Mouse (Mus musculus): ENCODE results near the gene Reep6.

The Reep6 gene

GRCm38 (mm10) chr10:80329273-80330081, at the start of gene Reep6, which contains the start of gene Pcsk4:
Gene Reep6 (plus strand): TSS chr10:80329953.
Gene Pcsk4 (minus strand): TSS chr10:80329498.
- in situ Hi-C loops (cut with MboI; ENCODE audit: unreplicated experiment in 2 of 2), result no loop called here

- in situ Hi-C loops (cut with MboI; ENCODE audit: unreplicated experiment in 2 of 2), result no loop called here
These were observed 48.4 kb upstream of the Reep6 start for GRCm38 (mm10) chr10:80281304-80281703.

GRCm38 (mm10) chr10:80281921-80282371, 47.8 kb upstream of the Reep6 start:
- in situ Hi-C loops (cut with MboI; ENCODE audit: unreplicated experiment in 2 of 2), result no loop called here

- in situ Hi-C loops (cut with MboI; ENCODE audit: unreplicated experiment in 2 of 2), result no loop called here
These were observed 47.0 kb upstream of the Reep6 start for GRCm38 (mm10) chr10:80282481-80283441.

- in situ Hi-C loops (cut with MboI; ENCODE audit: unreplicated experiment in 2 of 2), result no loop called here
These were observed 44.3 kb upstream of the Reep6 start for GRCm38 (mm10) chr10:80285222-80286070.

- in situ Hi-C loops (cut with MboI; ENCODE audit: unreplicated experiment in 2 of 2), result no loop called here
These were observed 41.7 kb upstream of the Reep6 start for GRCm38 (mm10) chr10:80288097-80288496.

- in situ Hi-C loops (cut with MboI; ENCODE audit: unreplicated experiment in 2 of 2), result no loop called here
These were observed 41.1 kb upstream of the Reep6 start for GRCm38 (mm10) chr10:80288657-80289056.

- in situ Hi-C loops (cut with MboI; ENCODE audit: unreplicated experiment in 2 of 2), result loop anchor here in 1 of 2 experiments (10.0 kb wide), 1 partner anchor 52 kb away; the partner anchor contains the start of gene Adamtsl5
These were observed 37.3 kb upstream of the Reep6 start, which contains the start of gene Rps15 for GRCm38 (mm10) chr10:80292251-80293146. Gene Rps15 (plus strand): TSS chr10:80292453.

GRCm38 (mm10) chr10:80293325-80293724, 36.4 kb upstream of the Reep6 start:
- in situ Hi-C loops (cut with MboI; ENCODE audit: unreplicated experiment in 2 of 2), result loop anchor here in 1 of 2 experiments (10.0 kb wide), 1 partner anchor 51 kb away; the partner anchor contains the start of gene Adamtsl5

- in situ Hi-C loops (cut with MboI; ENCODE audit: unreplicated experiment in 2 of 2), result loop anchor here in 1 of 2 experiments (10.0 kb wide), 1 partner anchor 50 kb away; the partner anchor contains the start of gene Adamtsl5
These were observed 35.4 kb upstream of the Reep6 start for GRCm38 (mm10) chr10:80294311-80294710.

- in situ Hi-C loops (cut with MboI; ENCODE audit: unreplicated experiment in 2 of 2), result loop anchor here in 1 of 2 experiments (10.0 kb wide), 1 partner anchor 50 kb away; the partner anchor contains the start of gene Adamtsl5
These were observed 34.9 kb upstream of the Reep6 start for GRCm38 (mm10) chr10:80294788-80295303.

GRCm38 (mm10) chr10:80295618-80296425, 33.9 kb upstream of the Reep6 start, which contains the start of gene Apc2:
Gene Apc2 (plus strand): TSS chr10:80295977.
- in situ Hi-C loops (cut with MboI; ENCODE audit: unreplicated experiment in 2 of 2), result loop anchor here in 1 of 2 experiments (10.0 kb wide), 1 partner anchor 49 kb away; the partner anchor contains the start of gene Adamtsl5

- in situ Hi-C loops (cut with MboI; ENCODE audit: unreplicated experiment in 2 of 2), result loop anchor here in 1 of 2 experiments (10.0 kb wide), 1 partner anchor 48 kb away; the partner anchor contains the start of gene Adamtsl5
These were observed 32.9 kb upstream of the Reep6 start for GRCm38 (mm10) chr10:80296824-80297223.

- in situ Hi-C loops (cut with MboI; ENCODE audit: unreplicated experiment in 2 of 2), result loop anchor here in 1 of 2 experiments (10.0 kb wide), 1 partner anchor 47 kb away; the partner anchor contains the start of gene Adamtsl5
These were observed 32.1 kb upstream of the Reep6 start for GRCm38 (mm10) chr10:80297526-80298133.

GRCm38 (mm10) chr10:80298571-80299281, 31.0 kb upstream of the Reep6 start:
- in situ Hi-C loops (cut with MboI; ENCODE audit: unreplicated experiment in 2 of 2), result loop anchor here in 1 of 2 experiments (10.0 kb wide), 1 partner anchor 46 kb away; the partner anchor contains the start of gene Adamtsl5

GRCm38 (mm10) chr10:80299301-80299700, 30.5 kb upstream of the Reep6 start:
- in situ Hi-C loops (cut with MboI; ENCODE audit: unreplicated experiment in 2 of 2), result loop anchor here in 1 of 2 experiments (10.0 kb wide), 1 partner anchor 46 kb away; the partner anchor contains the start of gene Adamtsl5

Data from v-Abl transformed pro-B cells (cell line).